Mouse (Mus musculus) heart, embryonic 13.5 days (tissue): ENCODE data around the gene Aqp6. TPM values are rescaled to one million over a fixed set of nuclear protein-coding genes. Genes with fewer than 3 reads are reported as not detected.
A peak's percentile ranks its signal among the peaks of the same experiment; 100 is the strongest.

Source experiments
- ATAC-seq: fragments of 200-750 bp; cut with Nextera tagmentation; 2 replicates; pipeline ENCODE4 v1.8.0; 2017; ENCODE audit warnings: moderate TSS enrichment; ENCODE audit not compliant: insufficient number of reproducible peaks, low FRiP score, low TSS enrichment; ENCODE audit errors: extremely low read depth
- H3K27ac ChIP-seq: fragments of 300-500 bp; sonication (generic); replicated peaks from 2 replicates; pipeline ENCODE4 v1.5.1; 2015; ENCODE audit warnings: moderate library complexity, mild to moderate bottlenecking, inconsistent platforms
- H3K27me3 ChIP-seq: fragments of 300-500 bp; sonication (generic); replicated peaks from 2 replicates; pipeline ENCODE4 v1.6.1; 2015; ENCODE audit warnings: mild to moderate bottlenecking, inconsistent platforms
- H3K36me3 ChIP-seq: fragments of 300-500 bp; sonication (generic); 2 replicates; pipeline ENCODE4 v1.6.1; 2015; ENCODE audit warnings: mild to moderate bottlenecking, inconsistent platforms
- H3K4me1 ChIP-seq: fragments of 300-500 bp; sonication (generic); 2 replicates; pipeline ENCODE4 v1.6.1; 2015; ENCODE audit warnings: inconsistent platforms
- H3K4me2 ChIP-seq: fragments of 300-500 bp; sonication (generic); 2 replicates; pipeline ENCODE4 v1.6.1; 2015; ENCODE audit warnings: inconsistent platforms, mild to moderate bottlenecking, moderate library complexity
- H3K4me3 ChIP-seq: fragments of 300-500 bp; sonication (generic); 2 replicates; pipeline ENCODE4 v1.5.1; 2015; ENCODE audit warnings: moderate library complexity, mild to moderate bottlenecking, inconsistent platforms
- H3K9ac ChIP-seq: fragments of 300-500 bp; sonication (generic); 2 replicates; pipeline ENCODE4 v1.6.1; 2015; ENCODE audit warnings: inconsistent platforms, mild to moderate bottlenecking, moderate library complexity
- H3K9me3 ChIP-seq: fragments of 300-500 bp; sonication (generic); 2 replicates; pipeline ENCODE4 v1.6.1; 2016; ENCODE audit warnings: inconsistent platforms
- WGBS: fragments of 180-500 bp; shearing (Covaris S2); methylation state at CpG from one replicate; pipeline ENCODE4 v1.1.7; 2015; ENCODE audit warnings: mixed read lengths; 5-methylcytosine and 5-hydroxymethylcytosine counted together
- polyA plus RNA-seq: library from polyadenylated mRNA; unstranded; fragments of >200 nt; fragmentation: Nextera tagmentation; extraction: Ambion mirVana; gene quantifications from 2 replicates; pipeline ENCODE4 v1.2.1, GENCODE M21; 2015

Gene Aqp6
- polyA plus RNA-seq, 1 experiment from 2014 or later: not detected

DNA sequence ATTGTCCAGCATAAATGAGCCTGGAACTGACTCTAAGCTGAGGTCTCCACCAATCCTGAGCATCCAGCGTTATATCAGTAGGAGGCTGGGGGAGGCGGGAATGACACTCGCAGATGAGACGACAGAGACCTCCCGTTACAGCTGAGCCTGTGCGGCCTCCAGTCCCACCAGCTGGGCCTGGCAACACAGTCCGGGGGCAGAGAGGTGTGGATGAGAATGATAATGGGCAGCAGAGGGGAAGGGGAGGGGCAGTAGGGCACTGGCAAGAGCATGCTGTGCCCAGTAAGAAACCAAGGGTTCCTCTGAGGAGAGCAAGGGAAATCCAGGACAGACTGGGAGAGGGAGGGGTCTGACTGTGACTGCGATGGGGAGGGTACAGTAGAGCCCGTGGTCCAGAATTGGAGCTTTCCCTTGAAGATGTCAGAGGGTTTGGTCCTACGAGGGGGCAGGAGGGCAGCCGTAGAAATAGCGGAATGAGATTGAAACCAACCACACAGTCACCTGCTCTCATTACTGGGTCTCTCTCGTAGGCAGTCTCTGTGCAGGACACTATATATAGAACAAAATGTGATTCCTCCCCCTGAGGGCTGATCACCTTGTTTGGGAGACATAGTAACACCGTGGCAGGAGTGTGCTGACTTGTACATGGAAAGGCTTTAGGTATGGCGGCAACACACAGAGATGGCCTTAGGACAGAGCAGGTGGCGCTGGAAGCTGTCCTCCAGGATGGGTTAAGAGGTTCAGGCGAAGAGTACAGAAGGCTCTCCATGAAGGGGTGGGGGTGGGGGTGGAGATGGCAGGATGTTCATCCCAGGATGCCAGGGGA is 1.7 kb upstream of the Aqp6 start:
- no peak for ATAC-seq
- H3K27me3 ChIP-seq: peaks cover 82% of the 10 kb centered on the region
- peak overlapping the region; percentile 22; the same call in 1 of the 2 replicates for H3K4me2 ChIP-seq
- no peak overlapping the region for H3K4me3 ChIP-seq
- no peak overlapping the region for H3K27ac ChIP-seq
- no peaks in the 10 kb centered on the region for H3K9me3 ChIP-seq
- 40% methylated on average over 17 of the region's 17 CpGs for WGBS
- no peak overlapping the region; the same call in 1 of the 2 replicates for H3K9ac ChIP-seq
- peaks cover 47% of the 10 kb centered on the region for H3K4me1 ChIP-seq
- H3K36me3 ChIP-seq: no peaks in the 10 kb centered on the region

GRCm38 (mm10) chr15:99601823-99602120 is 572 bp downstream of the Aqp6 start:
- H3K4me3 ChIP-seq: no peak overlapping the region
- H3K36me3 ChIP-seq: no peaks in the 10 kb centered on the region
- no peak overlapping the region for H3K9ac ChIP-seq
- WGBS: 8% methylated on average over 5 of the region's 5 CpGs
- peaks cover 85% of the 10 kb centered on the region for H3K27me3 ChIP-seq
- H3K4me2 ChIP-seq: no peak overlapping the region
- peaks cover 49% of the 10 kb centered on the region for H3K4me1 ChIP-seq
- H3K9me3 ChIP-seq: no peaks in the 10 kb centered on the region
- no peak overlapping the region for H3K27ac ChIP-seq
- no peak for ATAC-seq

- ATAC-seq: no peak
- no peak overlapping the region for H3K27ac ChIP-seq
- no peak overlapping the region for H3K4me2 ChIP-seq
- peaks cover 49% of the 10 kb centered on the region for H3K4me1 ChIP-seq
- no peak overlapping the region for H3K4me3 ChIP-seq
- H3K36me3 ChIP-seq: no peaks in the 10 kb centered on the region
- H3K27me3 ChIP-seq: peaks cover 84% of the 10 kb centered on the region
- no peak overlapping the region for H3K9ac ChIP-seq
- H3K9me3 ChIP-seq: no peaks in the 10 kb centered on the region
- 63% methylated on average over 17 of the region's 17 CpGs for WGBS
Observed at GRCm38 (mm10) chr15:99602206-99602820, 1.1 kb downstream of the Aqp6 start.

DNA sequence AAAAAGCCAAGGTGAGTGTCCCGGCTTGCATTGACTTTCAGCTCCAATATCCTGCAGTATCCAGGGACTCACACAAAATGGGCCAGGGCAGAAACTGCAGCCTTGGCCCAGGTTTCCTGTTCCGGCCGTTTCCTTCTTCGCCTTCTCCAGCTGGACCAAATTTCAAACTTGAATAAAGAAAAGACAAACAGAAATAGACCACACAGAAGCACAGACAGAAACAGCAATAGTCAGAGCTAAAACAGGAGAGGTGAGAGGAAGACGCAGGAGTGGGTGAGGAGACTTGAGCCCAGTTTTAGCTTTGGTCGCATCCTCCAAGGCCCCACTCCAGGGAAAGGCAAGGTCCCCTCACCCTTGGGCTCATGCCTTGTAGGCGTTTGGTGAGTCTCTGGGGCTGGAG is 2.0 kb downstream of the Aqp6 start:
- no peak overlapping the region for H3K4me2 ChIP-seq
- H3K9me3 ChIP-seq: no peaks in the 10 kb centered on the region
- whole genome bisulfite sequencing: 68% methylated on average over 7 of the region's 7 CpGs
- H3K9ac ChIP-seq: peak overlapping the region; percentile 1; the same call in 1 of the 2 replicates
- H3K27me3 ChIP-seq: peaks cover 75% of the 10 kb centered on the region
- peak overlapping the region; percentile 42 for H3K27ac ChIP-seq
- no peak for ATAC-seq
- H3K36me3 ChIP-seq: no peaks in the 10 kb centered on the region
- H3K4me3 ChIP-seq: no peak overlapping the region
- H3K4me1 ChIP-seq: peaks cover 58% of the 10 kb centered on the region

DNA sequence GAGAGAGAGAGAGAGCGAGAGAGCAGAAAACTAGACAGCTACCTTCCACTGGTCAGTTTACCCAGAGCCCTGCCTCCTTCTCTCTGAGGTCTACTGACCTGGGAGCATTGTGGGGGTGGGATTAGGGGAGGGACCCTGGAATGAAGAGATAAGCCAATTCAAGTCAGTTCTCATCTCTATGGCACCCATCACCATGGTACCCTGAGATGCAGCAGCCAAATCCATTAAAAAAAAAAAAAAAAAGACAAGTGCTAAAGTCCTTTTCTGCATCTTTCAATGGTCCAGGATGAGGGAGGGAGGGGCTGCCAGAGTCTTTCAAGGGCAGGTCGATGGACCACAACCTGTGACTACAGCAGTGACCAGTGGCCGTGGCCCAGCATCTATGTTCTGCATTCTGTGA is 4.4 kb downstream of the Aqp6 start:
- Histone ChIP-seq H3K27me3 (peaks cover 61% of the 10 kb centered on the region), H3K4me1 (peaks cover 47% of the 10 kb centered on the region), H3K9me3 (no peaks in the 10 kb centered on the region), H3K4me2 (no peak overlapping the region), H3K27ac (no peak overlapping the region), H3K9ac (no peak overlapping the region), H3K4me3 (no peak overlapping the region), H3K36me3 (no peaks in the 10 kb centered on the region)
- WGBS: 72% methylated on average over 2 of the region's 3 CpGs
- ATAC-seq: no peak

- Histone ChIP-seq H3K4me1 (peaks cover 49% of the 10 kb centered on the region), H3K4me3 (no peak overlapping the region), H3K9me3 (no peaks in the 10 kb centered on the region), H3K9ac (no peak overlapping the region), H3K36me3 (no peaks in the 10 kb centered on the region), H3K27ac (no peak overlapping the region), H3K4me2 (no peak overlapping the region), H3K27me3 (peaks cover 52% of the 10 kb centered on the region)
- ATAC-seq: no peak
- WGBS: 26% methylated on average over 5 of the region's 5 CpGs
Observed at GRCm38 (mm10) chr15:99606515-99606914, 5.3 kb downstream of the Aqp6 start.

DNA sequence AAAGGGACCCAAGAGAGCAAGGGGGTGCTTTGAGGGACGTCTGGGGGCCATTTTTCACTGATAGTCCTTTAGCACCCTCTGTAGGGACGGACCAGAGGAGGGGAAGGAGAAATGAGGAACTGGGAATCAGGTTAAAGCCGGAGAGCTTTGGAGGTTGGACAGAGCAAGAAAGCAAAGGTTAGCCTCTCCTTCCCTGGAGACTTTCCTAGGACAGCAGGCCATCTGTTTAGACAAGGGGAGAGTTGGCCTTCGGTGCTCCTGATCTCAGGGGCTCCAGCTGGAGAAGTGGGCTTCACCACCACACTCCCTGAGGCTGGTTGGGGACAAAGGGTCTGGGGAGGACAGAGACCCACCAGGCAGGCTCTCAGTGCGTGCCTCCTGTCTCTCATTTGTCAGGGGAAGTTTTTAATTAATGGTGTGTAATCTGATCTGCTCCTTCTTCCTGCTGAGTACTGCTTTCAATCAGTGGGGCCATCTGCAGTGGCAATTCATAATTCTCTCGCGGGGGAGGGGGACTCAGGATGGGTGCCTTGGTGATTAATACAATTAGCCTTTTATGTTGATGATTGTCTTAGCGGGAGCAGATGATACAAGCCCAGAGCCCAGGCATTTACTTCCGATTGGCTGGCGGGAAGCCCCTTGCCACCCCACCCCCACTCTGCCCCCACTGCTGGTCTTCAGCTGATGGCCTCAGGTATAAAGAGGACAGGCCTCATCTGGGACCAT is 6.4 kb downstream of the Aqp6 start:
- Histone ChIP-seq H3K36me3 (no peaks in the 10 kb centered on the region), H3K27ac (no peak overlapping the region), H3K4me3 (no peak overlapping the region), H3K9me3 (peaks cover 3% of the 10 kb centered on the region; the same call in 1 of the 2 replicates), H3K4me1 (peaks cover 46% of the 10 kb centered on the region), H3K4me2 (no peak overlapping the region), H3K27me3 (peaks cover 45% of the 10 kb centered on the region), H3K9ac (0 out of 2 replicates have a peak overlapping the region, but pooled peaks have one; percentile 37)
- ATAC-seq: no peak
- WGBS: 33% methylated on average over 10 of the region's 10 CpGs

DNA sequence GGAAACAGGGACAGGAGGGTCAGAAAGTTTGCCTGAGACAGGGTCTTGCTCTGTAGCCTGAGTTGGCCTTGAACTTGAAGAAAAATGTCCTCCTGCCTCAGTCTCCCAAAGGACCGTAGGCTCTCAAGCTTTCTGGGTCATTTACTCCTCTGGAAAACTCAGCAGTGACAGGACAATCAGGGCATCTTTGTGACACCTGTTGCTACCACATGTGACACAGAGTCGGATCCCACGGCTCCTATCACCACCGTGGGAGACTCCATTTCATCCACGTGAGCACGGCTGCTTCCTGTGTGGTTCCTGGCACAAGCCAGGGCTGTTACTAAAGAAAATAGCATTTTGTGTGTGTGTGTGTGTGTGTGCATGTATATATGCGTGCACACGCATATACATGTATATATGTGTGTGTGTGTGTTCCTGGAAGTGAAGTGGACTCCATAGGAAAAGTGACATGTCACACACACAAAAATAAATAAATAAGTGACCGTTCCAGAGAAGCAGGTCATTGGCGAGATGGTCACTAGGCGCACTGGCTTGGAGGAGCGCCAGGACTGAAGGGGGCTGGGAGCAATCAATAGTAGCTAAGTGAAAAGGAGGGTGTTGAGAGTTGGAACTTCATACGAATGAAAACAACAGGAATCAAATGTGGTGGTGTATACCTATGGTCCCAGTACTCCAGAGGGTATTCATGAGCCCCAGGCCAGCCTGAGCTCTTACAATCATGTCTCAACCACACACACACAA is 7.4 kb downstream of the Aqp6 start:
- H3K9me3 ChIP-seq: peaks cover 5% of the 10 kb centered on the region; the same call in 1 of the 2 replicates
- no peak for ATAC-seq
- H3K9ac ChIP-seq: no peak overlapping the region
- H3K36me3 ChIP-seq: no peaks in the 10 kb centered on the region
- H3K4me3 ChIP-seq: no peak overlapping the region
- H3K27me3 ChIP-seq: peaks cover 45% of the 10 kb centered on the region
- H3K4me2 ChIP-seq: no peak overlapping the region
- no peak overlapping the region for H3K27ac ChIP-seq
- H3K4me1 ChIP-seq: peaks cover 36% of the 10 kb centered on the region
- WGBS: 72% methylated on average over 13 of the region's 13 CpGs

- Histone ChIP-seq H3K4me3 (no peak overlapping the region), H3K27ac (no peak overlapping the region), H3K4me1 (peaks cover 46% of the 10 kb centered on the region), H3K36me3 (no peaks in the 10 kb centered on the region), H3K9me3 (peaks cover 5% of the 10 kb centered on the region; the same call in 1 of the 2 replicates), H3K4me2 (no peak overlapping the region), H3K27me3 (peaks cover 30% of the 10 kb centered on the region), H3K9ac (0 out of 2 replicates have a peak overlapping the region, but pooled peaks have one; percentile 19)
- no peak for ATAC-seq
- WGBS: 27% methylated on average over 7 of the region's 7 CpGs
Observed at GRCm38 (mm10) chr15:99611563-99611962, 10.4 kb downstream of the Aqp6 start.

GRCm38 (mm10) chr15:99614273-99614672 is 13.1 kb downstream of the Aqp6 start:
- Histone ChIP-seq H3K4me2 (peak overlapping the region; percentile 56), H3K27ac (peak overlapping the region; percentile 67; the same call in 1 of the 2 replicates), H3K9ac (0 out of 2 replicates have a peak overlapping the region, but pooled peaks have one; percentile 15), H3K27me3 (peaks cover 22% of the 10 kb centered on the region), H3K4me1 (peaks cover 31% of the 10 kb centered on the region), H3K4me3 (no peak overlapping the region), H3K36me3 (peaks cover 1% of the 10 kb centered on the region; the same call in 1 of the 2 replicates), H3K9me3 (peaks cover 5% of the 10 kb centered on the region; the same call in 1 of the 2 replicates)
- ATAC-seq: no peak
- 39% methylated on average over 13 of the region's 13 CpGs for WGBS
